Mouse (Mus musculus) kidney, postnatal 0 days (tissue): ENCODE results near the gene Ang4. TPM values are rescaled to one million over a fixed set of nuclear protein-coding genes. Genes with fewer than 3 reads are reported as not detected.
"Not testable (repeated sequence)": the region's sequence is repeated elsewhere in the genome, so short reads cannot be mapped to it uniquely, and the experiment has no call there.

Source experiments
- ATAC-seq: fragments of 200-750 bp; cut with Nextera tagmentation; replicated peaks from 2 replicates; pipeline ENCODE4 v1.8.0; 2017; ENCODE audit warnings: low read depth, moderate number of reproducible peaks, moderate TSS enrichment, moderate library complexity; ENCODE audit not compliant: low FRiP score
- DNase-seq: peaks from one replicate; pipeline ENCODE4 v3.0.0-alpha.2; 2016; ENCODE audit warnings: low spot score
- H3K27ac ChIP-seq: fragments of 300-500 bp; sonication (generic); 2 replicates; pipeline ENCODE4 v1.5.1; 2014; ENCODE audit warnings: mild to moderate bottlenecking
- H3K27me3 ChIP-seq: fragments of 300-500 bp; sonication (generic); 2 replicates; pipeline ENCODE4 v1.6.1; 2014; ENCODE audit warnings: low read length, mixed read lengths; ENCODE audit not compliant: insufficient read depth
- H3K36me3 ChIP-seq: fragments of 300-500 bp; sonication (generic); 2 replicates; pipeline ENCODE4 v1.6.1; 2014; ENCODE audit warnings: low read length, mixed read lengths; ENCODE audit not compliant: insufficient read depth
- H3K4me1 ChIP-seq: fragments of 300-500 bp; sonication (generic); replicated peaks from 2 replicates; pipeline ENCODE4 v1.6.1; 2014; ENCODE audit warnings: antibody characterized with exemption, low read length, mixed read lengths; ENCODE audit not compliant: insufficient read depth
- H3K4me2 ChIP-seq: fragments of 300-500 bp; sonication (generic); 2 replicates; pipeline ENCODE4 v1.6.1; 2014; ENCODE audit warnings: mild to moderate bottlenecking, low read length, moderate library complexity, mixed read lengths
- H3K4me3 ChIP-seq: fragments of 300-500 bp; sonication (generic); replicated peaks from 2 replicates; pipeline ENCODE4 v1.5.1; 2014; ENCODE audit warnings: low read depth, low read length
- H3K9ac ChIP-seq: fragments of 300-500 bp; sonication (generic); 2 replicates; pipeline ENCODE4 v1.6.1; 2014; ENCODE audit warnings: low read depth, low read length
- H3K9me3 ChIP-seq: fragments of 300-500 bp; sonication (generic); replicated peaks from 2 replicates; pipeline ENCODE4 v1.6.1; 2016; ENCODE audit warnings: low read length, inconsistent platforms, mixed read lengths
- CTCF ChIP-seq: IDR thresholded peaks from 2 replicates; pipeline ENCODE4 v1.5.1; 2016; ENCODE audit warnings: antibody characterized with exemption, low read depth, mild to moderate bottlenecking, moderate library complexity
- WGBS: fragments of 180-500 bp; shearing (Covaris S2); extraction: QIAGEN DNeasy Blood & Tissue Kit; methylation state at CpG from one replicate; pipeline ENCODE4 v1.1.7; 2014; 5-methylcytosine and 5-hydroxymethylcytosine counted together
- polyA plus RNA-seq: library from polyadenylated mRNA; unstranded; fragments of >200 nt; fragmentation: Nextera tagmentation; extraction: Ambion mirVana; gene quantifications from 2 replicates; pipeline ENCODE4 v1.2.1, GENCODE M21; 2015

Gene Ang4
- polyA plus RNA-seq, 1 experiment from 2014 or later = 0.28 TPM

- Histone ChIP-seq H3K36me3 (no peaks in the 10 kb centered on the region), H3K4me2 (no peak overlapping the region), H3K4me3 (no peak overlapping the region), H3K9me3 (no peaks in the 10 kb centered on the region), H3K27ac (no peak overlapping the region), H3K4me1 (no peaks in the 10 kb centered on the region), H3K27me3 (no peaks in the 10 kb centered on the region), H3K9ac (no peak overlapping the region)
- DNase-seq (peak; percentile 80), ATAC-seq (peak; percentile 57; the same call in 1 of the 2 replicates)
- 23% methylated on average over 4 of the region's 4 CpGs for WGBS
- TF ChIP-seq CTCF = no peak
These were observed 5.6 kb upstream of the Ang4 start for GRCm38 (mm10) chr14:51778865-51779481.

GRCm38 (mm10) chr14:51777791-51778190 lies 4.4 kb upstream of the Ang4 start:
- 91% methylated on average over 1 of the region's 1 CpGs for WGBS
- Histone ChIP-seq H3K4me2 (no peak overlapping the region), H3K27me3 (no peaks in the 10 kb centered on the region), H3K9me3 (no peaks in the 10 kb centered on the region), H3K4me3 (no peak overlapping the region), H3K4me1 (no peaks in the 10 kb centered on the region), H3K36me3 (no peaks in the 10 kb centered on the region), H3K9ac (no peak overlapping the region), H3K27ac (no peak overlapping the region)
- ATAC-seq (no peak), DNase-seq (no peak)
- no peak for TF ChIP-seq CTCF

GRCm38 (mm10) chr14:51771378-51771777 lies 2.0 kb downstream of the Ang4 start:
- not testable (repeated sequence) for H3K27ac ChIP-seq, H3K4me1 ChIP-seq, H3K36me3 ChIP-seq, H3K4me3 ChIP-seq, ATAC-seq, H3K4me2 ChIP-seq, H3K9ac ChIP-seq, H3K27me3 ChIP-seq, H3K9me3 ChIP-seq
- TF ChIP-seq CTCF = peak; percentile 72
- 96% methylated on average over 1 of the region's 1 CpGs for WGBS
- DNase-seq = peak; percentile 15

GRCm38 (mm10) chr14:51755944-51756343 lies 17.4 kb downstream of the Ang4 start:
- Histone ChIP-seq H3K4me2 (no peak overlapping the region), H3K4me3 (no peak overlapping the region), H3K9me3 (no peaks in the 10 kb centered on the region), H3K27ac (no peak overlapping the region), H3K36me3 (no peaks in the 10 kb centered on the region), H3K4me1 (no peaks in the 10 kb centered on the region), H3K27me3 (no peaks in the 10 kb centered on the region), H3K9ac (no peak overlapping the region)
- no peak for ATAC-seq
- TF ChIP-seq CTCF = no peak
- WGBS = 63% methylated on average over 2 of the region's 2 CpGs
- no peak for DNase-seq

GRCm38 (mm10) chr14:51740347-51741170 lies 32.8 kb downstream of the Ang4 start:
- peak overlapping the region; percentile 46 for H3K4me3 ChIP-seq
- no peak overlapping the region for H3K9ac ChIP-seq
- no peak for TF ChIP-seq CTCF
- under 1% methylated on average over 42 of the region's 42 CpGs for WGBS
- peak overlapping the region; percentile 78 for H3K4me2 ChIP-seq
- ATAC-seq (peak; percentile 46; the same call in 1 of the 2 replicates), DNase-seq (no peak)
- H3K36me3 ChIP-seq = no peaks in the 10 kb centered on the region
- H3K9me3 ChIP-seq = no peaks in the 10 kb centered on the region
- H3K4me1 ChIP-seq = no peaks in the 10 kb centered on the region
- H3K27me3 ChIP-seq = peaks cover 33% of the 10 kb centered on the region
- no peak overlapping the region for H3K27ac ChIP-seq

GRCm38 (mm10) chr14:51739150-51739993 lies 34.0 kb downstream of the Ang4 start:
- Histone ChIP-seq H3K4me2 (peak overlapping the region; percentile 78), H3K4me3 (peak overlapping the region; percentile 17; the same call in 1 of the 2 replicates), H3K27me3 (peaks cover 33% of the 10 kb centered on the region), H3K27ac (no peak overlapping the region), H3K9ac (no peak overlapping the region), H3K4me1 (no peaks in the 10 kb centered on the region), H3K9me3 (no peaks in the 10 kb centered on the region), H3K36me3 (no peaks in the 10 kb centered on the region)
- peak; percentile 33; the same call in 1 of the 2 replicates for ATAC-seq
- DNase-seq = no peak
- TF ChIP-seq CTCF = no peak
- WGBS = 2% methylated on average over 24 of the region's 24 CpGs
